Mouse (Mus musculus): Measurements from ENCODE around the gene Shisa8.
"Not testable (repeated sequence)": the region's sequence is repeated elsewhere in the genome, so short reads cannot be mapped to it uniquely, and the experiment has no call there.

The Shisa8 gene

GRCm38 (mm10) chr15:82212752-82213063, at the start of gene Shisa8:
Gene Shisa8, minus strand, starts transcription at chr15:82212815.
- no peak for DNase-seq

- DNase-seq = no peak
These were observed 46.9 kb upstream of the Shisa8 start for GRCm38 (mm10) chr15:82259510-82259909.

- DNase-seq = no peak
These were observed 43.3 kb upstream of the Shisa8 start for GRCm38 (mm10) chr15:82255944-82256383.

GRCm38 (mm10) chr15:82255248-82255647, 42.6 kb upstream of the Shisa8 start:
- DNase-seq = no peak

GRCm38 (mm10) chr15:82252097-82252496, 39.5 kb upstream of the Shisa8 start, which contains the start of gene 1500009C09Rik:
Gene 1500009C09Rik, plus strand, starts transcription at chr15:82252397.
- no peak for DNase-seq

GRCm38 (mm10) chr15:82251579-82251978, 39.0 kb upstream of the Shisa8 start:
- DNase-seq = no peak

- no peak for DNase-seq
These were observed 34.6 kb upstream of the Shisa8 start for GRCm38 (mm10) chr15:82247131-82247776.

GRCm38 (mm10) chr15:82244805-82245161, 32.2 kb upstream of the Shisa8 start:
- DNase-seq = not testable (repeated sequence)

- DNase-seq = peak; percentile 89
These were observed 31.6 kb upstream of the Shisa8 start, which contains the start of gene Cenpm for GRCm38 (mm10) chr15:82244115-82244804. Gene Cenpm, minus strand, starts transcription at chr15:82244748.

GRCm38 (mm10) chr15:82243742-82244114, 31.1 kb upstream of the Shisa8 start:
- DNase-seq = no peak

GRCm38 (mm10) chr15:82243311-82243710, 30.7 kb upstream of the Shisa8 start:
- DNase-seq = no peak

GRCm38 (mm10) chr15:82236565-82236964, 23.9 kb upstream of the Shisa8 start:
- peak; percentile 73 for DNase-seq

GRCm38 (mm10) chr15:82235661-82236060, 23.0 kb upstream of the Shisa8 start:
- no peak for DNase-seq

- DNase-seq = no peak
These were observed 20.0 kb upstream of the Shisa8 start for GRCm38 (mm10) chr15:82232651-82233050.

- no peak for DNase-seq
These were observed 19.2 kb upstream of the Shisa8 start for GRCm38 (mm10) chr15:82231591-82232378.

GRCm38 (mm10) chr15:82231100-82231499, 18.5 kb upstream of the Shisa8 start:
- no peak for DNase-seq

- DNase-seq = no peak
These were observed 17.5 kb upstream of the Shisa8 start for GRCm38 (mm10) chr15:82230098-82230611.

- no peak for DNase-seq
These were observed 17.0 kb upstream of the Shisa8 start for GRCm38 (mm10) chr15:82229542-82230045.

- no peak for DNase-seq
These were observed 13.2 kb upstream of the Shisa8 start for GRCm38 (mm10) chr15:82225769-82226168.

- no peak for DNase-seq
These were observed 12.1 kb upstream of the Shisa8 start for GRCm38 (mm10) chr15:82224602-82225215.

- DNase-seq = no peak
These were observed 11.3 kb upstream of the Shisa8 start, which contains the start of gene Tnfrsf13c for GRCm38 (mm10) chr15:82223657-82224601. Gene Tnfrsf13c, minus strand, starts transcription at chr15:82224369.

GRCm38 (mm10) chr15:82223251-82223650, 10.6 kb upstream of the Shisa8 start:
- no peak for DNase-seq

Measured in kidney, adult 11 months (tissue).